Mouse (Mus musculus): ENCODE measurements around the gene Pdrg1. TPM values are rescaled to one million over a fixed set of nuclear protein-coding genes. Genes with fewer than 3 reads are reported as not detected.

Pdrg1 gene
- polyA plus RNA-seq, 1 experiment from 2014 or later, result 91.4 TPM

Other genes with a start within 250 kb of the Pdrg1 start
- 77.3 and 86.7 TPM in 2 replicates for gene Bcl2l1, start 183.7 kb downstream of the Pdrg1 start, polyA plus RNA-seq (2014; fragmentation: Nextera tagmentation; extraction: Ambion mirVana)
- gene Tpx2, start 167.5 kb downstream of the Pdrg1 start, polyA plus RNA-seq (2014; fragmentation: Nextera tagmentation; extraction: Ambion mirVana), result 69.3 and 87.9 TPM in 2 replicates
- 0.51 and 1.3 TPM in 2 replicates for gene Mylk2, start 104.1 kb downstream of the Pdrg1 start, polyA plus RNA-seq (2014; fragmentation: Nextera tagmentation; extraction: Ambion mirVana)
- gene Foxs1, start 82.2 kb downstream of the Pdrg1 start, polyA plus RNA-seq (2014; fragmentation: Nextera tagmentation; extraction: Ambion mirVana), result 3.7 and 4.3 TPM in 2 replicates
- gene Dusp15, start 63.7 kb downstream of the Pdrg1 start, polyA plus RNA-seq (2014; fragmentation: Nextera tagmentation; extraction: Ambion mirVana), result 0.59 and 1.4 TPM in 2 replicates
- 1.1 and 1.2 TPM in 2 replicates for gene Ttll9, start 52.9 kb downstream of the Pdrg1 start, polyA plus RNA-seq (2014; fragmentation: Nextera tagmentation; extraction: Ambion mirVana)
- 0.06 and 0.07 TPM in 2 replicates for gene Xkr7, start 16.4 kb upstream of the Pdrg1 start, polyA plus RNA-seq (2014; fragmentation: Nextera tagmentation; extraction: Ambion mirVana)
- 2.7 and 2.9 TPM in 2 replicates for gene Ccm2l, start 50.5 kb upstream of the Pdrg1 start, polyA plus RNA-seq (2014; fragmentation: Nextera tagmentation; extraction: Ambion mirVana)
- gene Hck, start 93.0 kb upstream of the Pdrg1 start, polyA plus RNA-seq (2014; fragmentation: Nextera tagmentation; extraction: Ambion mirVana), result 11.6 and 12.1 TPM in 2 replicates
- 97.9 and 100.0 TPM in 2 replicates for gene Tm9sf4, start 145.9 kb upstream of the Pdrg1 start, polyA plus RNA-seq (2014; fragmentation: Nextera tagmentation; extraction: Ambion mirVana)
- gene Tspyl3, start 210.0 kb upstream of the Pdrg1 start, polyA plus RNA-seq (2014; fragmentation: Nextera tagmentation; extraction: Ambion mirVana), result 12.0 and 14.7 TPM in 2 replicates
- 19.1 and 21.4 TPM in 2 replicates for gene Plagl2, start 226.0 kb upstream of the Pdrg1 start, polyA plus RNA-seq (2014; fragmentation: Nextera tagmentation; extraction: Ambion mirVana)
- gene Pofut1, start 226.1 kb upstream of the Pdrg1 start, polyA plus RNA-seq (2014; fragmentation: Nextera tagmentation; extraction: Ambion mirVana), result 10.8 and 11.7 TPM in 2 replicates

Data from embryonic facial prominence, embryonic 14.5 days (tissue).